ENCODE assay signal across 10 mouse cellular contexts in the genomic region with DNA sequence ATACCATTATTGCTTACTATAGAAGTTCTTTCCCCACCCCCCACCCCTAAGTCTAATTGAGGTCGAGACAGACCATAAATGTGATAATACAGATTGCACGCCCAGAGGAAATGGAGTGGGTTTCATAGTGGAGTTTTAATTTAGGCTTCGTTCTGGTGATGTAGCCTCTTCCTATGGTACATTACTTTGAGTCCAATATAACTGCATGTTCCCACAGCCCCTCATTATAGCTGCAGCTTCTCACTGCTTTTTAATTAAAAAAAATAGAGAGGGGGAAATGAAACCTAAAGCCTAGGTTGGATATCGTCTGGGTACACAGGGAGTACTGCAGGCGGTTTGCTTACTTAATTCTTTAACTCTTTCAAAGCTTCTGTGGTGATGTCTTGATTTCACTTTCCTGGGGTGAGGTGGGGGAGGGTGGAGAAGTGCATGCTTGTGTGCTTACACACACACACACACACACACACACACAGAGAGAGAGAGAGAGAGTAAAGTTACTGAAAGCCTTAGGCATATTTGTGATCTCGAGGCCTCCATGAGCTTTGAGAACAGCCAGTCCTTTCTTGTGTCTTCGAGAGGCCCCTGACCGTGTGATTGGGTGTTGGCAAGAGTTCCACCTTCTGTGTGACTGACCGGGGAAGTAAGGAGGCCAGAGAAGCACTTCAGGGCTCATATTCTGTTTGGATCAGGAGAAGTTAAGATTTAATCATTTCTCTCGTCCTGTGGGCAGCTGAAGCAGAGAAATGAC. TPM values are rescaled to one million over a fixed set of nuclear protein-coding genes. Genes with fewer than 3 reads are reported as not detected.
DNase-seq lines count a peak whose midpoint lies in the region; ATAC-seq and TF ChIP-seq lines count a peak whose summit lies in the region.
"Had no signal": no experiment of that assay in that cellular context is flagged by ENCODE, and none has a peak within 500 bp of the region (broad histone marks: within the 10 kb centered on the region; RNA-seq: fewer than 3 reads in every experiment).

No protein-coding gene starts in this region.

- H3K9ac ChIP-seq in limb, embryonic 12.5 days (replicated peaks), result no peak overlapping the region
- H3K9ac ChIP-seq in stomach, postnatal 0 days (ENCODE audit: low read length), result no peak overlapping the region

- H3K4me3 ChIP-seq in limb, embryonic 12.5 days (replicated peaks), result no peak overlapping the region
- no peak overlapping the region for H3K4me3 ChIP-seq in limb, embryonic 10.5 days
- no peak overlapping the region for H3K4me3 ChIP-seq in stomach, postnatal 0 days (ENCODE audit: low read depth, low read length)
- H3K4me3 ChIP-seq: heart, adult 2 months had no signal

- H3K9me3 ChIP-seq in limb, embryonic 12.5 days, result no peaks in the 10 kb centered on the region
- H3K9me3 ChIP-seq in limb, embryonic 10.5 days (replicated peaks), result no peaks in the 10 kb centered on the region
- H3K9me3 ChIP-seq in stomach, postnatal 0 days (ENCODE audit: control insufficient read depth, low read length), result no peaks in the 10 kb centered on the region

- H3K27ac ChIP-seq in limb, embryonic 12.5 days, result peak overlapping the region; percentile 68
- H3K27ac ChIP-seq in limb, embryonic 10.5 days, result no peak overlapping the region
- no peak overlapping the region for H3K27ac ChIP-seq in stomach, postnatal 0 days (replicated peaks)
- H3K27ac ChIP-seq: heart, adult 2 months had no signal

- no peak for TF ChIP-seq EP300 in stomach, postnatal 0 days (optimal IDR thresholded peaks at IDR 0.05)

- no peak for ATAC-seq in limb, embryonic 12.5 days (ENCODE audit: insufficient number of reproducible peaks, insufficient read depth, low FRiP score, low TSS enrichment, low read depth)
- 0 out of 2 replicates have a peak, but pooled peaks have one; percentile 25 for ATAC-seq in stomach, postnatal 0 days (ENCODE audit: low FRiP score, low TSS enrichment)
- ATAC-seq in megakaryocyte-erythroid progenitor cell, adult 5-6 weeks (replicated peaks; ENCODE audit: low FRiP score, low TSS enrichment, poor library complexity, severe bottlenecking), result no peak
- ATAC-seq: intestine, postnatal 0 days had no signal

- peaks cover 40% of the 10 kb centered on the region for H3K4me1 ChIP-seq in limb, embryonic 12.5 days (replicated peaks)
- H3K4me1 ChIP-seq in limb, embryonic 10.5 days, result peaks cover 26% of the 10 kb centered on the region
- no peaks in the 10 kb centered on the region for H3K4me1 ChIP-seq in stomach, postnatal 0 days (replicated peaks; ENCODE audit: control insufficient read depth, insufficient read depth)

- no peaks in the 10 kb centered on the region for H3K36me3 ChIP-seq in limb, embryonic 12.5 days
- no peaks in the 10 kb centered on the region for H3K36me3 ChIP-seq in limb, embryonic 10.5 days
- H3K36me3 ChIP-seq in stomach, postnatal 0 days (ENCODE audit: control insufficient read depth, insufficient read depth, low read length), result no peaks in the 10 kb centered on the region

- TF ChIP-seq CTCF in stomach, postnatal 0 days (IDR thresholded peaks at IDR 0.05; ENCODE audit: low read depth), result no peak

- H3K4me2 ChIP-seq in limb, embryonic 12.5 days, result peak overlapping the region; percentile 2; the same call in 1 of the 2 replicates
- no peak overlapping the region for H3K4me2 ChIP-seq in stomach, postnatal 0 days (replicated peaks; ENCODE audit: low read depth)

- no peaks in the 10 kb centered on the region for H3K27me3 ChIP-seq in limb, embryonic 12.5 days
- no peaks in the 10 kb centered on the region for H3K27me3 ChIP-seq in limb, embryonic 10.5 days (ENCODE audit: low read depth, poor library complexity, severe bottlenecking)
- H3K27me3 ChIP-seq in stomach, postnatal 0 days (ENCODE audit: control insufficient read depth, insufficient read depth, low read length), result no peaks in the 10 kb centered on the region

- 38% methylated on average over 10 of the region's 10 CpGs for WGBS in limb, embryonic 12.5 days
- WGBS in limb, embryonic 10.5 days, result 59% methylated on average over 10 of the region's 10 CpGs
- 25% methylated on average over 10 of the region's 10 CpGs for WGBS in stomach, postnatal 0 days

- no peak for DNase-seq in limb, embryonic 10.5 days (ENCODE audit: low spot score)
- DNase-seq in fibroblast of lung, adult 2 months (ENCODE audit: low read depth), result peak; percentile 21
- DNase-seq in lung, postnatal 10 days, result peak; percentile 40
- peak; percentile 52 for DNase-seq in stomach, postnatal 0 days (ENCODE audit: low spot score)
- no peak for DNase-seq in right cerebral cortex, postnatal 25 days
- DNase-seq: adrenal gland, postnatal 36 days; heart, adult 2 months had no signal

RNA-seq across cellular contexts. Expression of a gene that starts 31.7 kb away (rescaled TPM):
- polyA plus RNA-seq in limb, embryonic 12.5 days (2016; fragmentation: Nextera tagmentation; extraction: Ambion mirVana), result 76.6 and 79.3 TPM in 2 replicates
- 90.7 and 97.8 TPM in 2 replicates for polyA plus RNA-seq in limb, embryonic 10.5 days (2016; fragmentation: Nextera tagmentation; extraction: Ambion mirVana)
- 23.9 and 24.5 TPM in 2 replicates for polyA plus RNA-seq in stomach, postnatal 0 days (2015; fragmentation: Nextera tagmentation; extraction: Ambion mirVana)
- 23.5 and 28.1 TPM in 2 replicates for total RNA-seq in megakaryocyte-erythroid progenitor cell, adult 5-6 weeks (2014; fragmentation: Nextera tagmentation)
- 36.6 and 39.6 TPM in 2 replicates for total RNA-seq in megakaryocyte-erythroid progenitor cell, adult 5-6 weeks (2017)

Comparison
In these comparisons a context has a peak if more than half of its experiments do, and no peak if none do; other contexts are left out.
1. DNase-seq: peak in fibroblast of lung, adult 2 months (single experiment), lung, postnatal 10 days (single experiment) and stomach, postnatal 0 days (single experiment); none in limb, embryonic 10.5 days (single experiment) and right cerebral cortex, postnatal 25 days (single experiment).